ENCODE assay signal across 9 mouse cellular contexts in genomic region chr1:134063086-134063772, GRCm38 (mm10). TPM values are rescaled to one million over a fixed set of nuclear protein-coding genes. Genes with fewer than 3 reads are reported as not detected.
DNase-seq lines count a peak whose midpoint lies in the region; ATAC-seq and TF ChIP-seq lines count a peak whose summit lies in the region.
"Had no signal": no experiment of that assay in that cellular context is flagged by ENCODE, and none has a peak within 500 bp of the region (broad histone marks: within the 10 kb centered on the region; RNA-seq: fewer than 3 reads in every experiment).

No protein-coding gene starts in this region.

- peak overlapping the region; percentile 93 for H3K27ac ChIP-seq in heart, embryonic 10.5 days
- H3K27ac ChIP-seq in liver, embryonic 14.5 days: no peak overlapping the region; the same call in 1 of the 2 replicates
- H3K27ac ChIP-seq in stomach, embryonic 15.5 days: peak overlapping the region; percentile 99

- H3K4me3 ChIP-seq in erythroblast, embryonic 14.5 days (replicated peaks): peak overlapping the region; percentile 6
- H3K4me3 ChIP-seq in heart, embryonic 10.5 days: peak overlapping the region; percentile 50
- H3K4me3 ChIP-seq in liver, embryonic 14.5 days (ENCODE audit: insufficient read depth in 1 of 2, low read depth in 2 of 2, low read length in 2 of 2): peak overlapping the region in 1 of 2 experiments; percentile 30; a peak in 1 of 4 replicates
- H3K4me3 ChIP-seq in stomach, embryonic 15.5 days (replicated peaks): peak overlapping the region; percentile 15; the same call in 1 of the 2 replicates

- DNase-seq in embryo, embryonic 10.5 days (ENCODE audit: low spot score): peak; percentile 90
- DNase-seq in heart, embryonic 10.5 days (ENCODE audit: low spot score): peak; percentile 86
- peak; percentile 62 for DNase-seq in kidney, adult 9 months
- no peak for DNase-seq in liver, embryonic 14.5 days (ENCODE audit: low read depth in 3 of 3, low spot score in 3 of 3)
- DNase-seq in neural tube, embryonic 10.5 days (ENCODE audit: extremely low spot score, low spot score): peak; percentile 86

- no peaks in the 10 kb centered on the region for H3K36me3 ChIP-seq in erythroblast, embryonic 14.5 days (ENCODE audit: control insufficient read depth)
- no peaks in the 10 kb centered on the region for H3K36me3 ChIP-seq in heart, embryonic 10.5 days
- H3K36me3 ChIP-seq in liver, embryonic 14.5 days (replicated peaks; ENCODE audit: control insufficient read depth, insufficient read depth, low read depth): no peaks in the 10 kb centered on the region
- no peaks in the 10 kb centered on the region for H3K36me3 ChIP-seq in stomach, embryonic 15.5 days

- peak overlapping the region; percentile 2 for H3K9ac ChIP-seq in liver, embryonic 14.5 days (replicated peaks)
- peak overlapping the region; percentile 10; the same call in 1 of the 2 replicates for H3K9ac ChIP-seq in stomach, embryonic 15.5 days

- peak overlapping the region; percentile 45 for H3K4me2 ChIP-seq in liver, embryonic 14.5 days (ENCODE audit: low read depth)
- H3K4me2 ChIP-seq in stomach, embryonic 15.5 days: peak overlapping the region; percentile 48

- peaks cover 85% of the 10 kb centered on the region for H3K4me1 ChIP-seq in erythroblast, embryonic 14.5 days (ENCODE audit: control insufficient read depth)
- H3K4me1 ChIP-seq in heart, embryonic 10.5 days: peaks cover 80% of the 10 kb centered on the region
- peaks cover 56 to 71% of the 10 kb centered on the region in 2 experiments for H3K4me1 ChIP-seq in liver, embryonic 14.5 days (replicated peaks; ENCODE audit: control insufficient read depth in 2 of 2, insufficient read depth in 2 of 2, low read length in 1 of 2)
- peaks cover 79% of the 10 kb centered on the region for H3K4me1 ChIP-seq in stomach, embryonic 15.5 days

- peaks cover 95% of the 10 kb centered on the region for H3K27me3 ChIP-seq in erythroblast, embryonic 14.5 days (ENCODE audit: control insufficient read depth)
- no peaks in the 10 kb centered on the region for H3K27me3 ChIP-seq in heart, embryonic 10.5 days (ENCODE audit: insufficient read depth, poor library complexity, severe bottlenecking)
- H3K27me3 ChIP-seq in liver, embryonic 14.5 days (ENCODE audit: control insufficient read depth, insufficient read depth, low read length): peaks cover 40% of the 10 kb centered on the region
- no peaks in the 10 kb centered on the region for H3K27me3 ChIP-seq in stomach, embryonic 15.5 days (replicated peaks)

- TF ChIP-seq CTCF in liver, embryonic 14.5 days (IDR thresholded peaks at IDR 0.05; ENCODE audit: low read depth): no peak

- peaks cover 8% of the 10 kb centered on the region; the same call in 1 of the 2 replicates for H3K9me3 ChIP-seq in erythroblast, embryonic 14.5 days (ENCODE audit: control insufficient read depth, low read length)
- no peaks in the 10 kb centered on the region for H3K9me3 ChIP-seq in heart, embryonic 10.5 days
- no peaks in the 10 kb centered on the region for H3K9me3 ChIP-seq in liver, embryonic 14.5 days (ENCODE audit: control insufficient read depth, low read length)
- H3K9me3 ChIP-seq in stomach, embryonic 15.5 days: no peaks in the 10 kb centered on the region

- ATAC-seq in erythroblast, adult 5-6 weeks (replicated peaks; ENCODE audit: low FRiP score, poor library complexity, severe bottlenecking): no peak
- ATAC-seq in liver, embryonic 14.5 days (ENCODE audit: insufficient read depth): no peak
- 0 out of 2 replicates have a peak, but pooled peaks have one; percentile 2 for ATAC-seq in stomach, embryonic 15.5 days (ENCODE audit: insufficient read depth, low FRiP score, low read depth)

- no peak for TF ChIP-seq EP300 in liver, embryonic 14.5 days (IDR thresholded peaks at IDR 0.05; ENCODE audit: low read depth)

- 3% methylated on average over 33 of the region's 33 CpGs for WGBS in heart, embryonic 10.5 days
- 5% methylated on average over 33 of the region's 33 CpGs for WGBS in liver, embryonic 14.5 days (ENCODE audit: insufficient replicate concordance)
- WGBS in stomach, embryonic 15.5 days: 4% methylated on average over 33 of the region's 33 CpGs

RNA-seq across cellular contexts. Expression of gene Btg2, which starts 15.7 kb away (rescaled TPM):
- 13.2 and 14.8 TPM in 2 replicates for polyA plus RNA-seq in erythroblast, embryonic 14.5 days (2012)
- total RNA-seq in erythroblast, adult 5-6 weeks (2015; ENCODE audit: low replicate concordance): 173 and 183 TPM in 2 replicates
- total RNA-seq in erythroblast, adult 5-6 weeks (2017; ENCODE audit: low replicate concordance): 354 and 411 TPM in 2 replicates
- polyA plus RNA-seq in heart, embryonic 10.5 days (2016; fragmentation: Nextera tagmentation; extraction: Ambion mirVana): 26.1 and 34.2 TPM in 2 replicates
- 40.1 and 45.3 TPM in 2 replicates for polyA plus RNA-seq in liver, embryonic 14.5 days (2012; rRNA removed)
- 78.2 and 85.2 TPM in 2 replicates for polyA plus RNA-seq in liver, embryonic 14.5 days (2014; fragmentation: Nextera tagmentation; extraction: Ambion mirVana)
- 72.2 and 72.4 TPM in 2 replicates for polyA plus RNA-seq in stomach, embryonic 15.5 days (2015; fragmentation: Nextera tagmentation; extraction: Ambion mirVana)

RNA-seq across cellular contexts. Expression of gene Fmod, which starts 26.2 kb away (rescaled TPM):
- polyA plus RNA-seq in erythroblast, embryonic 14.5 days (2012): not detected in 2 replicates
- not detected in 2 replicates for total RNA-seq in erythroblast, adult 5-6 weeks (2015; ENCODE audit: low replicate concordance)
- not detected in 2 replicates for total RNA-seq in erythroblast, adult 5-6 weeks (2017; ENCODE audit: low replicate concordance)
- 9.5 and 11.2 TPM in 2 replicates for polyA plus RNA-seq in heart, embryonic 10.5 days (2016; fragmentation: Nextera tagmentation; extraction: Ambion mirVana)
- 1.1 TPM in 2 replicates for polyA plus RNA-seq in liver, embryonic 14.5 days (2012; rRNA removed)
- 1.1 and 1.6 TPM in 2 replicates for polyA plus RNA-seq in liver, embryonic 14.5 days (2014; fragmentation: Nextera tagmentation; extraction: Ambion mirVana)
- polyA plus RNA-seq in stomach, embryonic 15.5 days (2015; fragmentation: Nextera tagmentation; extraction: Ambion mirVana): 9.0 and 11.1 TPM in 2 replicates

RNA-seq across cellular contexts. Expression of gene Chit1, which starts 47.8 kb away (rescaled TPM):
- polyA plus RNA-seq in erythroblast, embryonic 14.5 days (2012): not detected in 2 replicates
- 1.3 and 2.9 TPM in 2 replicates for total RNA-seq in erythroblast, adult 5-6 weeks (2015; ENCODE audit: low replicate concordance)
- 0.28 TPM in 1 of 2 replicates, not detected in the other for total RNA-seq in erythroblast, adult 5-6 weeks (2017; ENCODE audit: low replicate concordance)
- polyA plus RNA-seq in heart, embryonic 10.5 days (2016; fragmentation: Nextera tagmentation; extraction: Ambion mirVana): 1.1 and 2.0 TPM in 2 replicates
- 0.08 and 0.09 TPM in 2 replicates for polyA plus RNA-seq in liver, embryonic 14.5 days (2012; rRNA removed)
- not detected in 2 replicates for polyA plus RNA-seq in liver, embryonic 14.5 days (2014; fragmentation: Nextera tagmentation; extraction: Ambion mirVana)
- 0.70 and 1.1 TPM in 2 replicates for polyA plus RNA-seq in stomach, embryonic 15.5 days (2015; fragmentation: Nextera tagmentation; extraction: Ambion mirVana)
- total RNA-seq: left cerebral cortex, postnatal 25 days had no signal

Comparison
In these comparisons a context has a peak if more than half of its experiments do, and no peak if none do; other contexts are left out.
1. DNase-seq: peak in embryo, embryonic 10.5 days (single experiment), heart, embryonic 10.5 days (single experiment), kidney, adult 9 months (single experiment) and neural tube, embryonic 10.5 days (single experiment); none in liver, embryonic 14.5 days (0 of 3).